Mouse (Mus musculus): ENCODE data around the gene Plac1. TPM values are rescaled to one million over a fixed set of nuclear protein-coding genes. Genes with fewer than 3 reads are reported as not detected.

Gene Plac1
- total and polyA plus RNA-seq, 2 experiments: not detected

GRCm38 (mm10) chrX:53188692-53189091 is 51.2 kb downstream of the Plac1 start:
- Histone ChIP-seq H3K36me3 (ENCODE audit: control insufficient read depth, insufficient read depth, low read length) (no peaks in the 10 kb centered on the region), H3K9ac (ENCODE audit: low read depth, low read length) (no peak overlapping the region), H3K4me1 (ENCODE audit: control insufficient read depth, insufficient read depth, low read length) (no peaks in the 10 kb centered on the region), H3K27me3 (ENCODE audit: control insufficient read depth, insufficient read depth, low read length) (no peaks in the 10 kb centered on the region), H3K27ac (replicated peaks; ENCODE audit: insufficient read depth, low read depth, low read length) (no peak overlapping the region), H3K79me2 (ENCODE audit: control insufficient read depth, insufficient read depth, low read length) (no peaks in the 10 kb centered on the region), H3K4me3 (ENCODE audit: insufficient read depth, low read depth, low read length) (no peak overlapping the region)
- WGBS: 93% methylated on average over 1 of the region's 1 CpGs
- DNase-seq (ENCODE audit: extremely low read depth, low read depth, low spot score): no peak
- TF ChIP-seq POLR2A (IDR thresholded peaks at IDR 0.05; ENCODE audit: extremely low read depth, insufficient read depth, low read length): no peak
- TF ChIP-seq CTCF (IDR thresholded peaks at IDR 0.05; ENCODE audit: low read depth, low read length): no peak

GRCm38 (mm10) chrX:53179801-53180200 is 60.1 kb downstream of the Plac1 start:
- no peak overlapping the region for H3K4me3 ChIP-seq (ENCODE audit: insufficient read depth, low read depth, low read length)
- H3K79me2 ChIP-seq (ENCODE audit: control insufficient read depth, insufficient read depth, low read length): no peaks in the 10 kb centered on the region
- no peak overlapping the region for H3K9ac ChIP-seq (ENCODE audit: low read depth, low read length)
- H3K27me3 ChIP-seq (ENCODE audit: control insufficient read depth, insufficient read depth, low read length): no peaks in the 10 kb centered on the region
- H3K36me3 ChIP-seq (ENCODE audit: control insufficient read depth, insufficient read depth, low read length): no peaks in the 10 kb centered on the region
- no peak for TF ChIP-seq POLR2A (IDR thresholded peaks at IDR 0.05; ENCODE audit: extremely low read depth, insufficient read depth, low read length)
- no peak for DNase-seq (ENCODE audit: extremely low read depth, low read depth, low spot score)
- H3K27ac ChIP-seq (replicated peaks; ENCODE audit: insufficient read depth, low read depth, low read length): no peak overlapping the region
- 92% methylated on average over 3 of the region's 3 CpGs for WGBS
- H3K4me1 ChIP-seq (ENCODE audit: control insufficient read depth, insufficient read depth, low read length): no peaks in the 10 kb centered on the region

GRCm38 (mm10) chrX:53176296-53176695 is 63.6 kb downstream of the Plac1 start:
- no peak for DNase-seq (ENCODE audit: extremely low read depth, low read depth, low spot score)
- WGBS: 97% methylated on average over 5 of the region's 5 CpGs
- no peaks in the 10 kb centered on the region for H3K36me3 ChIP-seq (ENCODE audit: control insufficient read depth, insufficient read depth, low read length)
- no peaks in the 10 kb centered on the region for H3K79me2 ChIP-seq (ENCODE audit: control insufficient read depth, insufficient read depth, low read length)
- H3K9ac ChIP-seq (ENCODE audit: low read depth, low read length): no peak overlapping the region
- H3K27me3 ChIP-seq (ENCODE audit: control insufficient read depth, insufficient read depth, low read length): no peaks in the 10 kb centered on the region
- no peaks in the 10 kb centered on the region for H3K4me1 ChIP-seq (ENCODE audit: control insufficient read depth, insufficient read depth, low read length)
- no peak overlapping the region for H3K27ac ChIP-seq (replicated peaks; ENCODE audit: insufficient read depth, low read depth, low read length)
- H3K4me3 ChIP-seq (ENCODE audit: insufficient read depth, low read depth, low read length): no peak overlapping the region
- no peak for TF ChIP-seq POLR2A (IDR thresholded peaks at IDR 0.05; ENCODE audit: extremely low read depth, insufficient read depth, low read length)
- no peak for TF ChIP-seq CTCF (IDR thresholded peaks at IDR 0.05; ENCODE audit: low read depth, low read length)

- Histone ChIP-seq H3K36me3 (ENCODE audit: control insufficient read depth, insufficient read depth, low read length) (no peaks in the 10 kb centered on the region), H3K9ac (ENCODE audit: low read depth, low read length) (no peak overlapping the region), H3K27ac (replicated peaks; ENCODE audit: insufficient read depth, low read depth, low read length) (no peak overlapping the region), H3K4me3 (ENCODE audit: insufficient read depth, low read depth, low read length) (no peak overlapping the region), H3K79me2 (ENCODE audit: control insufficient read depth, insufficient read depth, low read length) (no peaks in the 10 kb centered on the region), H3K4me1 (ENCODE audit: control insufficient read depth, insufficient read depth, low read length) (no peaks in the 10 kb centered on the region), H3K27me3 (ENCODE audit: control insufficient read depth, insufficient read depth, low read length) (no peaks in the 10 kb centered on the region)
- no peak for DNase-seq (ENCODE audit: extremely low read depth, low read depth, low spot score)
- 86% methylated on average over 2 of the region's 2 CpGs for WGBS
- TF ChIP-seq POLR2A (IDR thresholded peaks at IDR 0.05; ENCODE audit: extremely low read depth, insufficient read depth, low read length) (no peak), CTCF (IDR thresholded peaks at IDR 0.05; ENCODE audit: low read depth, low read length) (no peak)
Measured at GRCm38 (mm10) chrX:53168623-53169022, 71.3 kb downstream of the Plac1 start.

- DNase-seq (ENCODE audit: extremely low read depth, low read depth, low spot score): no peak
- Histone ChIP-seq H3K27ac (replicated peaks; ENCODE audit: insufficient read depth, low read depth, low read length) (no peak overlapping the region), H3K4me3 (ENCODE audit: insufficient read depth, low read depth, low read length) (no peak overlapping the region), H3K79me2 (ENCODE audit: control insufficient read depth, insufficient read depth, low read length) (no peaks in the 10 kb centered on the region), H3K9ac (ENCODE audit: low read depth, low read length) (no peak overlapping the region), H3K4me1 (ENCODE audit: control insufficient read depth, insufficient read depth, low read length) (peaks cover 3% of the 10 kb centered on the region; the same call in 1 of the 2 replicates), H3K36me3 (ENCODE audit: control insufficient read depth, insufficient read depth, low read length) (no peaks in the 10 kb centered on the region), H3K27me3 (ENCODE audit: control insufficient read depth, insufficient read depth, low read length) (no peaks in the 10 kb centered on the region)
- 58% methylated on average over 4 of the region's 4 CpGs for WGBS
- no peak for TF ChIP-seq CTCF (IDR thresholded peaks at IDR 0.05; ENCODE audit: low read depth, low read length)
- no peak for TF ChIP-seq POLR2A (IDR thresholded peaks at IDR 0.05; ENCODE audit: extremely low read depth, insufficient read depth, low read length)
Measured at GRCm38 (mm10) chrX:53166901-53167525, 72.9 kb downstream of the Plac1 start.

- Histone ChIP-seq H3K79me2 (ENCODE audit: control insufficient read depth, insufficient read depth, low read length) (no peaks in the 10 kb centered on the region), H3K4me3 (ENCODE audit: insufficient read depth, low read depth, low read length) (no peak overlapping the region), H3K9ac (ENCODE audit: low read depth, low read length) (no peak overlapping the region), H3K4me1 (ENCODE audit: control insufficient read depth, insufficient read depth, low read length) (peaks cover 9% of the 10 kb centered on the region; the same call in 1 of the 2 replicates), H3K27me3 (ENCODE audit: control insufficient read depth, insufficient read depth, low read length) (no peaks in the 10 kb centered on the region), H3K36me3 (ENCODE audit: control insufficient read depth, insufficient read depth, low read length) (no peaks in the 10 kb centered on the region), H3K27ac (replicated peaks; ENCODE audit: insufficient read depth, low read depth, low read length) (no peak overlapping the region)
- no peak for TF ChIP-seq POLR2A (IDR thresholded peaks at IDR 0.05; ENCODE audit: extremely low read depth, insufficient read depth, low read length)
- TF ChIP-seq CTCF (IDR thresholded peaks at IDR 0.05; ENCODE audit: low read depth, low read length): no peak
- no peak for DNase-seq (ENCODE audit: extremely low read depth, low read depth, low spot score)
- WGBS: 77% methylated on average over 15 of the region's 15 CpGs
Measured at GRCm38 (mm10) chrX:53166251-53166900, 73.5 kb downstream of the Plac1 start.

Measured in liver, adult 2 months (tissue).